Mouse (Mus musculus): ENCODE results near the gene D030056L22Rik.

The D030056L22Rik gene

DNA sequence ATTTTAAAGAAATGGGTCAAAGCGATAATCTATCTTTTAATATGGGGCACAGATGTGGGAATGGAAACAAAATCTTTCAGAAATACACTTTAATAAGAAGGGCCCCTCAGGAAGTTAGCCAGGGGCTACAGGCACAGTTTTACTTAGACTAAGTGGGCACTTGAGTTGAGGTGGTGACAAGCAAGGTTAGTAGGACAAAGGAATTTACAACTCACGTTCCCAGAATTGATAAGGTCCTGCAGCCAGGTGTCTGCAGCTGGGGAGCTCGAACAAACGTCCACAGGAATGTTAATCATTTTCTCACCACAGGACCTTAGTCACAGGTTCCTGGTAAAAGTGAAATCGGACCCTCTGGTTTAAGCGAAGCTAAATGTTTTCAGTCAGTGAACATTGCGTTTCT lies 18.1 kb downstream of the D030056L22Rik start:
- no peak for DNase-seq (ENCODE audit: low read depth)

DNA sequence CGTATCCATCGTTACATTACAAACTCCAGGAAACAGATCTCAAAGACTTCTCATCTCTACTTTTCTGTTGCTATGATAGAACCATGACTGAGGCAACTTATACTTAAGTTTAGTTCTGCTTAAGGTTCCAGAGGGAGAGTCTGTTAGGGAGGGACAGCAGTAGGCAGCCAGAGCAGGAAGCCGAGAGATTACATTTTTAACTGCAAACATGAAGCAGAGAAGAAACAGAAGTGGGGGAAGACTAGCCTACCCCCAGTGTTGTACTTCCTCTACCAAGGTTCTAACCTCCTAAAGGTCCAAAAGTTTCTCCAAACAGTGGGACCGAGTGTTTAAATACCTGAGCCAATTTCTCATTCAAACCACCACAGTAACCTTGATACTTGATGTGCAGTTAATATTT lies 22.9 kb downstream of the D030056L22Rik start:
- DNase-seq (ENCODE audit: low read depth): no peak

DNA sequence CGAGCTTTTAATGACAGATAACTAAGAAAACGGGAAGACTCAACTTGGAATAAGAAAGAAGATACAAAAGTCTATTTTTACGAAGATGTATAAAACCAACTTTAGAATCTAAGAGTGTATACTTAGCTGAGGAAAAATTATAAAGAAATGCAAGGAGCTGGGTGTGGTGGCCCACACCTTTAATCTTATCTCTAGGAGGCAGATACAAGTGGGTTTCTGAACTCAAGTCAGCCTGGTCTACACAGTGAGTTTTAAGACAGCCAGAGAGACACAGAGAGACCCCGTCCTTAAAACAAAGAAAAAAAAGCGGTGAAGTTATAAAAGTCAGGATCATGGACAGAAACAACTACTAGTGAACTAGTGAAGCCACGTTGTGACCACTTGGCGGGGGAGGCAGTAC lies 26.2 kb downstream of the D030056L22Rik start:
- no peak for DNase-seq (ENCODE audit: low read depth)

DNA sequence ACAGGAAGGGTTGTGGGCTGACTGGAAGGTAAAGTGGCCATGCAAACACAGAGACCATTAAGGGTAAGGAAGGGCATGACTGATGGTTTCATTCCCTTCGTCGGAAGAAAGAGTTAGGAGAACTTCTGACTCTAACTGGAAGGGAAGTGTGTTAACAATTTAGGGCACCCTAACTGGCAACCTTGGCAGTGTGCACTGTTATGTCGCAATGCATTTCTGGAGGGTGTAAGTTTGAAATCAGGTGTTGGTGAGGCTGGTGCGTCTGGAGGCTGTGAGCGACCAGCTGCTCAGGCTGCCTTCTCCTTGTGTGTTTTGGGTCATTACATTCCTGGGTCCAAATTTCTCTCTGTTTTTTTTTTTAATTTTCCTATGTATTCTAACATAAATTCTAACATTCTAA lies 31.0 kb downstream of the D030056L22Rik start:
- peak; percentile 62 for DNase-seq (ENCODE audit: low read depth)

DNA sequence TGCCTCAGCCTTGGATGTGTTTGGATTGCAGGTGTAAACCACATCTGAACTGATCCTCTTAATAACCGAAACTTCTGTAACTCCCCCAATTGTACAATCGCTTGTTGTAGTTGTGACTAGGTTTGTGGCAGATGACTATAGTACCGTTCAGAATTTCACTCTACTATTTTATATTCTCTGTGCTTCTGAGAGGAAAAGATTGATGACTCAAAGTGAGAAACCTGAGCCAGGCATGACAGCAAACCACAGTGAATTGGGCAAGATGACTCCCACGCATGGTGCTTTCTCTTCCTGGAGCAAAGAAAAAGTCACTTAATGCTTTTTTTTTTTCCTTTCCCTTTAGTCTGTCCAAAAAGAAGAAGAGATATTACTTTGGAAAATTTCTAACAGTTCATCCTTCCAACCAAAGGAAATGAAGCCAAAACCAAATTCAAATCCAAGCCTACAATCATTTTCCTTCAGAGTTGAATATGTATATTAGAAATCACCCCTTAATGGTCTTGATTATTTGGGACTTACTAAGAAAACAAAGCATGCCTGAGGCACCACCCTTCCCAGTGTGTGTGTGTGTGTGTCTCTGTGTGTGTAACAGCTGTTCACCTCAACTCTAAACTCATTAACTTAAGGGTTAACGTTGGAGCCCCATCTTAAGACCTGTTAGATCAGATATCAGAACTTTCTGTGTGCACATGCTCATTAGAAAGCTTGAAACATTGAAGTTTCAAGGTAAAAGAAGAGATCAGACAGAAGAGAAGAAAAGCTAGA lies 33.8 kb downstream of the D030056L22Rik start:
- peak; percentile 91 for DNase-seq (ENCODE audit: low read depth)

DNA sequence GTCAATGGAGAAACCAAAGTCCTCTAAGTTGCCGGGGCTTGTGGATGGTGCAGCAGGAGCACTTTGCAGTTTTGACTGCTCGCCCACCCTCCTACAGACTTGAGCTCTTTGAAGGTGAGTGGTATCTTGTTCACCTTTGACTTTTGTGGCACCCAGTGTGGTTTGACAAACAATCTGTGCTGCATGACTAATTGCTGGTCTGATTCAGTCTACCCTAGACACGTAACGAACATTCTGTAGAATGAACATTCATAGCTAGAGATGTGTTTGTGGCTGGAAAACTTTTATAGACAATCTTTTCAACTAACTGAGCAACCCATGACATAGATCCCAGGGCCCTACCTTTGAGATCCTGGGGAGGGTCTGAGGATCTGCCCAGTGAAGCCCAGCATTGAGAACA lies 34.4 kb downstream of the D030056L22Rik start:
- DNase-seq (ENCODE audit: low read depth): no peak

DNA sequence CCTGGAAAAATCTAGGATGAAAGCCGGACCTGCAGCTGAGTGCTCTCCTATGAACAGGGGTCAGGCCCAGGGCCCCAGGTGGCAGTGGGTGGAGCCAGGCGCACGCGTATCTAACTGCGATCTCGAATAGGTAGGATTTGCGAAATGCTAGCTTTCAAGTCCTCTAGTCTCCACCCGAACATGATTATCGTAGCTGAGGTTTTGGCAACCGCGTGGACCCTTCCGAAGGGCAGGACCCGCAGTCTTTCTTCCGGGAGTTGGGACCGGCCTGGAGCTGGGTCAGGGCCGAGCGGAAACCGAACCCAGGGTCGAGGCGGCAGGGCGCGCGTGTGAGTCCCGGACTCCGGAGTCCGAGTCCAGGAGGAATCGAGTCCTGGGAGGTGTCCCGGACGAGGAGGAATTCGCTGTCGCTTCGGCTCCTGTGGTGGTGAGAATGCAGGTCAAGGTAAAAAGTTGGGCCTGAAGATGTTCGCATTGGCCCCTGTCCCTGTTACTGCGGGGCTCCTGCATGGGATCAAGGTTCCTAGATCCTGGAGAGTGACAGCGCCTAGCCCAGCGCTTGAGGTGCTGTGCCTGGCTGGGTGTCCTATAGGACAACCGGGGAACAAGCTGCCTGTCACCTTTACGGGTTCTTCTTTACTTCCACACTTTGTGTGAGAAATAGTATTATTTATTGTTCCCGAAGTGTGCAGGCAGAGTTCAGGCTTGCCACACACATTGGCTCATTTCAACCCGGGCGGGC lies 36.8 kb downstream of the D030056L22Rik start, which contains the start of gene Trpm6:
TSS of gene Trpm6 (plus strand) at position 386 of the 742 bp plus-strand sequence.
- DNase-seq (ENCODE audit: low read depth): no peak

- peak; percentile 53 for DNase-seq (ENCODE audit: low read depth)
Measured at GRCm38 (mm10) chr19:18757191-18757590, 44.2 kb downstream of the D030056L22Rik start.

GRCm38 (mm10) chr19:18757706-18758105 lies 44.7 kb downstream of the D030056L22Rik start:
- no peak for DNase-seq (ENCODE audit: low read depth)

- DNase-seq (ENCODE audit: low read depth): peak; percentile 47
Measured at GRCm38 (mm10) chr19:18758269-18758668, 45.3 kb downstream of the D030056L22Rik start.

DNA sequence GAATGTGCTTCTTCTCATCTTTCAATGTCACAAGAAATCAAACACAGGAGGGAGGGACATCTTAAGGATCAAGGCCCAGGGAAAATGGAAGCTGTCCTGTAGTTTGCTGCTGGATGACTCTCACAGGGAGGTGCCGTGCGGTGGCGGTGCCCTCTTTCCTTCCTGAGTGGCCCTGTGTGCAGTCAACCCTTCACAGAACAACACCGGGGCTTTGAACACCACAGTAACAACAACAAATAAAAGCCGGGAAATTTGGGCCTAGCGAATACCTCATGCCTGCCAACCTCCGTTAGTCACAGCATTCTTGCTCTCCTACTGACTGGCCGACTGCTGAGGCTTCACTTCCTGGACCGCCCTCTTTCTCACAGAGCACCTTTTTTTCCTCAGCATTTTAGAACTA lies 45.9 kb downstream of the D030056L22Rik start:
- DNase-seq (ENCODE audit: low read depth): peak; percentile 84

- peak; percentile 81 for DNase-seq (ENCODE audit: low read depth)
Measured at GRCm38 (mm10) chr19:18766399-18766798, 53.4 kb downstream of the D030056L22Rik start.

Data from NIH3T3 (cell line).